Mouse (Mus musculus): ENCODE results near the gene Brd3. TPM values are rescaled to one million over a fixed set of nuclear protein-coding genes. Genes with fewer than 3 reads are reported as not detected.
"Not testable (repeated sequence)": the region's sequence is repeated elsewhere in the genome, so short reads cannot be mapped to it uniquely, and the experiment has no call there.

Brd3 gene
- polyA plus RNA-seq, 1 experiment: 58.4 TPM

GRCm38 (mm10) chr2:27513861-27514260 is 6.4 kb upstream of the Brd3 start:
- Histone ChIP-seq H3K4me1 (peaks cover 74% of the 10 kb centered on the region), H3K9me3 (no peaks in the 10 kb centered on the region), H3K36me3 (replicated peaks; ENCODE audit: low read length) (peaks cover 14% of the 10 kb centered on the region), H3K4me3 (replicated peaks) (peak overlapping the region; percentile 98), H3K27me3 (replicated peaks) (no peaks in the 10 kb centered on the region)
- TF ChIP-seq GATA1 (IDR thresholded peaks at IDR 0.05; ENCODE audit: borderline replicate concordance, low read length): no peak
- TF ChIP-seq FLI1 (IDR thresholded peaks at IDR 0.05; ENCODE audit: low read length): no peak

- Histone ChIP-seq H3K4me1 (peaks cover 77% of the 10 kb centered on the region), H3K4me3 (replicated peaks) (peak overlapping the region; percentile 31), H3K36me3 (replicated peaks; ENCODE audit: low read length) (peaks cover 7% of the 10 kb centered on the region), H3K9me3 (no peaks in the 10 kb centered on the region), H3K27me3 (replicated peaks) (no peaks in the 10 kb centered on the region)
- TF ChIP-seq GATA1 (IDR thresholded peaks at IDR 0.05; ENCODE audit: borderline replicate concordance, low read length): no peak
These were observed 5.4 kb upstream of the Brd3 start for GRCm38 (mm10) chr2:27512909-27513308.

- TF ChIP-seq GATA1 (IDR thresholded peaks at IDR 0.05; ENCODE audit: borderline replicate concordance, low read length) (no peak), FLI1 (IDR thresholded peaks at IDR 0.05; ENCODE audit: low read length) (no peak)
- Histone ChIP-seq H3K36me3 (replicated peaks; ENCODE audit: low read length) (peaks cover 4% of the 10 kb centered on the region), H3K27me3 (replicated peaks) (no peaks in the 10 kb centered on the region), H3K4me3 (replicated peaks) (no peak overlapping the region), H3K4me1 (peaks cover 78% of the 10 kb centered on the region), H3K9me3 (no peaks in the 10 kb centered on the region)
These were observed 3.2 kb upstream of the Brd3 start for GRCm38 (mm10) chr2:27510706-27511105.

GRCm38 (mm10) chr2:27506658-27507057 is 804 bp downstream of the Brd3 start:
- H3K4me1 ChIP-seq: peaks cover 84% of the 10 kb centered on the region
- not testable (repeated sequence) for H3K36me3 ChIP-seq (replicated peaks; ENCODE audit: low read length); H3K9me3 ChIP-seq; H3K27me3 ChIP-seq (replicated peaks); H3K4me3 ChIP-seq (replicated peaks)

GRCm38 (mm10) chr2:27505539-27505938 is 1.9 kb downstream of the Brd3 start:
- Histone ChIP-seq H3K36me3 (replicated peaks; ENCODE audit: low read length) (no peaks in the 10 kb centered on the region), H3K27me3 (replicated peaks) (no peaks in the 10 kb centered on the region), H3K4me1 (peaks cover 80% of the 10 kb centered on the region), H3K9me3 (peaks cover 8% of the 10 kb centered on the region; the same call in 1 of the 2 replicates), H3K4me3 (replicated peaks) (no peak overlapping the region)
- TF ChIP-seq GATA1 (IDR thresholded peaks at IDR 0.05; ENCODE audit: borderline replicate concordance, low read length) (no peak), FLI1 (IDR thresholded peaks at IDR 0.05; ENCODE audit: low read length) (no peak)

- no peaks in the 10 kb centered on the region for H3K27me3 ChIP-seq (replicated peaks)
- peak overlapping the region; percentile 84 for H3K4me3 ChIP-seq (replicated peaks)
- peaks cover 16% of the 10 kb centered on the region for H3K9me3 ChIP-seq
- TF ChIP-seq GATA1 (IDR thresholded peaks at IDR 0.05; ENCODE audit: borderline replicate concordance, low read length): no peak
- TF ChIP-seq FLI1 (IDR thresholded peaks at IDR 0.05; ENCODE audit: low read length): no peak
- H3K4me1 ChIP-seq: peaks cover 70% of the 10 kb centered on the region
- H3K36me3 ChIP-seq (replicated peaks; ENCODE audit: low read length): no peaks in the 10 kb centered on the region
These were observed 3.2 kb downstream of the Brd3 start for GRCm38 (mm10) chr2:27504113-27504885.

GRCm38 (mm10) chr2:27496391-27497028 is 11.0 kb downstream of the Brd3 start:
- Histone ChIP-seq H3K9me3 (peaks cover 59% of the 10 kb centered on the region), H3K27me3 (replicated peaks) (no peaks in the 10 kb centered on the region), H3K36me3 (replicated peaks; ENCODE audit: low read length) (peaks cover 20% of the 10 kb centered on the region), H3K4me1 (peaks cover 16% of the 10 kb centered on the region), H3K4me3 (replicated peaks) (peak overlapping the region; percentile 28)
- TF ChIP-seq GATA1 (IDR thresholded peaks at IDR 0.05; ENCODE audit: borderline replicate concordance, low read length) (no peak), FLI1 (IDR thresholded peaks at IDR 0.05; ENCODE audit: low read length) (no peak)

- Histone ChIP-seq H3K9me3 (peaks cover 41% of the 10 kb centered on the region), H3K4me3 (replicated peaks) (no peak overlapping the region), H3K4me1 (peaks cover 29% of the 10 kb centered on the region), H3K27me3 (replicated peaks) (no peaks in the 10 kb centered on the region), H3K36me3 (replicated peaks; ENCODE audit: low read length) (peaks cover 20% of the 10 kb centered on the region)
- no peak for TF ChIP-seq FLI1 (IDR thresholded peaks at IDR 0.05; ENCODE audit: low read length)
- no peak for TF ChIP-seq GATA1 (IDR thresholded peaks at IDR 0.05; ENCODE audit: borderline replicate concordance, low read length)
These were observed 13.5 kb downstream of the Brd3 start for GRCm38 (mm10) chr2:27493971-27494370.

GRCm38 (mm10) chr2:27490939-27491338 is 16.5 kb downstream of the Brd3 start:
- peaks cover 11% of the 10 kb centered on the region for H3K36me3 ChIP-seq (replicated peaks; ENCODE audit: low read length)
- H3K27me3 ChIP-seq (replicated peaks): no peaks in the 10 kb centered on the region
- no peak for TF ChIP-seq FLI1 (IDR thresholded peaks at IDR 0.05; ENCODE audit: low read length)
- TF ChIP-seq GATA1 (IDR thresholded peaks at IDR 0.05; ENCODE audit: borderline replicate concordance, low read length): no peak
- peaks cover 44% of the 10 kb centered on the region for H3K4me1 ChIP-seq
- H3K9me3 ChIP-seq: peaks cover 13% of the 10 kb centered on the region
- H3K4me3 ChIP-seq (replicated peaks): no peak overlapping the region

GRCm38 (mm10) chr2:27488362-27488761 is 19.1 kb downstream of the Brd3 start:
- Histone ChIP-seq H3K4me3 (replicated peaks) (no peak overlapping the region), H3K4me1 (peaks cover 48% of the 10 kb centered on the region), H3K27me3 (replicated peaks) (no peaks in the 10 kb centered on the region), H3K9me3 (no peaks in the 10 kb centered on the region), H3K36me3 (replicated peaks; ENCODE audit: low read length) (peaks cover 4% of the 10 kb centered on the region)
- TF ChIP-seq FLI1 (IDR thresholded peaks at IDR 0.05; ENCODE audit: low read length) (no peak), GATA1 (IDR thresholded peaks at IDR 0.05; ENCODE audit: borderline replicate concordance, low read length) (no peak)
